Mouse (Mus musculus) hindbrain, embryonic 14.5 days (tissue): Measurements from ENCODE around the gene Cdk14. TPM values are rescaled to one million over a fixed set of nuclear protein-coding genes. Genes with fewer than 3 reads are reported as not detected.

Source experiments
- ATAC-seq: fragments of 200-750 bp; cut with Nextera tagmentation; 2 replicates; pipeline ENCODE4 v1.8.0; 2017; ENCODE audit warnings: moderate number of reproducible peaks, mild to moderate bottlenecking, moderate TSS enrichment, moderate library complexity; ENCODE audit not compliant: low FRiP score
- DNase-seq: peaks from one replicate; pipeline ENCODE4 v3.0.0-alpha.2; 2015; ENCODE audit warnings: low spot score
- H3K27ac ChIP-seq: fragments of 300-500 bp; sonication (generic); 2 replicates; pipeline ENCODE4 v1.5.1; 2014; ENCODE audit warnings: mild to moderate bottlenecking, moderate library complexity
- H3K27me3 ChIP-seq: fragments of 300-500 bp; sonication (generic); 2 replicates; pipeline ENCODE4 v1.6.1; 2014; ENCODE audit warnings: mild to moderate bottlenecking, low read length, mixed read lengths; ENCODE audit not compliant: control insufficient read depth, insufficient read depth
- H3K36me3 ChIP-seq: fragments of 300-500 bp; sonication (generic); replicated peaks from 2 replicates; pipeline ENCODE4 v1.6.1; 2014; ENCODE audit not compliant: control insufficient read depth, insufficient read depth
- H3K4me1 ChIP-seq: fragments of 300-500 bp; sonication (generic); replicated peaks from 2 replicates; pipeline ENCODE4 v1.6.1; 2014; ENCODE audit warnings: antibody characterized with exemption, low read length, mixed read lengths; ENCODE audit not compliant: control insufficient read depth, insufficient read depth
- H3K4me2 ChIP-seq: fragments of 300-500 bp; sonication (generic); replicated peaks from 2 replicates; pipeline ENCODE4 v1.6.1; 2014; ENCODE audit warnings: mild to moderate bottlenecking, moderate library complexity
- H3K4me3 ChIP-seq: fragments of 300-500 bp; sonication (generic); replicated peaks from 2 replicates; pipeline ENCODE4 v1.5.1; 2014; ENCODE audit warnings: mild to moderate bottlenecking, low read length
- H3K9ac ChIP-seq: fragments of 300-500 bp; sonication (generic); 2 replicates; pipeline ENCODE4 v1.6.1; 2014
- H3K9me3 ChIP-seq: fragments of 300-500 bp; sonication (generic); 2 replicates; pipeline ENCODE4 v1.6.1; 2016; ENCODE audit warnings: low read length; ENCODE audit not compliant: control insufficient read depth
- WGBS: fragments of 180-500 bp; shearing (Covaris S2); extraction: QIAGEN DNeasy Blood & Tissue Kit; methylation state at CpG from one replicate; pipeline ENCODE4 v1.1.7; 2014; 5-methylcytosine and 5-hydroxymethylcytosine counted together
- polyA plus RNA-seq: library from polyadenylated mRNA; unstranded; fragments of >200 nt; fragmentation: Nextera tagmentation; extraction: Ambion mirVana; gene quantifications from 2 replicates; pipeline ENCODE4 v1.2.1, GENCODE M21; 2014

Gene Cdk14
- polyA plus RNA-seq, 1 experiment from 2014 or later = 55.6 TPM

DNA sequence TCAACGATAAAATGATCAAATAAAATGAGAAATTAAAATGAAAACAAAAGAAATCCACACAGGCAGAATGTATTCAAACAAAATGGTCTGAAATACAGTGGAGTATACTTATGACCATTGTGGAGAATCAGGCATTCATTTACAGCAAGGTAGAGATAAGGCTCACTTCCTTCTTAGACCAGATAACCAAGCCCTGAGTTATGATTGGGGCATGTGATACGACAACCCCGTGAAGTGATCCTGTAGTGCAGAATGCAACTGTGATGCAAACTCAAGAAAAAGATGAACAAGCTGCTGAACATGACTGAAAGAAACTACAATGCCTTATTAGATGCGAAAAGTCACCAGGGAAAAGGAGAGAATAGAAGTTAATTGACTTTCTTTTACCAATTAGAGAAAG, 295.5 kb downstream of the Cdk14 start:
- Histone ChIP-seq H3K9me3 (no peaks in the 10 kb centered on the region), H3K4me1 (0 out of 2 replicates have a peak, but pooled peaks cover 2% of the 10 kb centered on the region), H3K4me3 (no peak overlapping the region), H3K27me3 (no peaks in the 10 kb centered on the region), H3K36me3 (no peaks in the 10 kb centered on the region), H3K9ac (no peak overlapping the region), H3K27ac (no peak overlapping the region), H3K4me2 (no peak overlapping the region)
- DNase-seq (no peak), ATAC-seq (no peak)
- WGBS = 84% methylated on average over 4 of the region's 4 CpGs

DNA sequence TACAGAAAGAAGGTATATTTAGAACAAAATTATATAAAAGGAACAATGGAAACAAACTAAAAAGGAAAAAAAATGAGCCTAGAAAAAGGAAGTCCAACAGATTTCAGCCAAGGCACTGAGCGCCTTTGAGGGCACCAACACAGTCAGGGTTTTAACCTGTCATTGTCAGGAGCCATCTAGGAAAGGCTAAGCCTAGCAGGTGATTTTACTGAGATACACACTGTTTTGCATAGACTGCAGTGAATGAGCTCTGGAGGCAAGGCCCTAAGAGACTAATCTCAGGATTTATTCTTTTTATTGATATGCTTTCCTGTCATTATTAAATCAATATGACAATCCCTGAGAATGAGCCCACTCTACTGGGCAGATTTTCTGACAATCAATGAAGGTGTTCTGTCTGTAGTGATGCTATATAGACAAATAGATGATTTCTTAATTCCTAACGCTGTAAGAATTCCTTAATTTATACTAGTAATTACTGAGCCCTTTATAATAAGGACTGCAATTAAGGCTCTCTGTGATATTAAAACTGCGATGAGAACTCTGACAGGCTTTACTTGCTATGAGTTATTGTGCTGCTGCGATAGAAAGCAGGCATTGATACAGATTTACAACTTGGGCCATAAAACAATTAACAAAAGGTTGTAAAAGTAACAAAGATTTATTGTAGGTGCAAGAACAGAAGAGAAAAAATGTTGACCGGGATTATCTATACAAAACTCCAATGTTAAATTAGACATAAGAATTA, 303.2 kb downstream of the Cdk14 start:
- H3K4me3 ChIP-seq = no peak overlapping the region
- no peaks in the 10 kb centered on the region for H3K9me3 ChIP-seq
- DNase-seq (no peak), ATAC-seq (no peak)
- no peak overlapping the region for H3K9ac ChIP-seq
- WGBS = 66% methylated on average over 5 of the region's 5 CpGs
- H3K4me2 ChIP-seq = no peak overlapping the region
- H3K4me1 ChIP-seq = peaks cover 6% of the 10 kb centered on the region
- H3K36me3 ChIP-seq = no peaks in the 10 kb centered on the region; the same call in 1 of the 2 replicates
- no peak overlapping the region for H3K27ac ChIP-seq
- no peaks in the 10 kb centered on the region for H3K27me3 ChIP-seq

DNA sequence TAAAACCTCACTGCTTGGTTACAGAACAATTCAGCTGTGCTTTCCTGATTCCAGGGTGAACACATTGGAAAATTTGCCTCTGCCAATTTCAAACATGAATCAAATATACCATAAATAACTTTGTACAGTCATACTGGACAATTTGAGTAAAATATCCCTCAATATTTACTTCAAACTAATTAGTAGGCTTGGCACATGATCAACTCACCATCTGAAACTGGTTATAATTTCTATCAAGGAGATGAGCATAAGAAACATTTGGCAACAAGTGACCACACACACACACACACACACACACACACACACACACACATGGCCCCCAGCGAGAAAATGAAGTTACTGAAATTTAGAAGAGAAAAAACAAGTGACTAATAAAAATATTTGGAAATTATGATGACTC, 304.6 kb downstream of the Cdk14 start:
- ATAC-seq (no peak), DNase-seq (no peak)
- Histone ChIP-seq H3K4me3 (no peak overlapping the region), H3K27me3 (no peaks in the 10 kb centered on the region), H3K9ac (no peak overlapping the region), H3K4me1 (peaks cover 18% of the 10 kb centered on the region), H3K27ac (0 out of 2 replicates have a peak overlapping the region, but pooled peaks have one; percentile 62), H3K4me2 (no peak overlapping the region), H3K36me3 (no peaks in the 10 kb centered on the region; the same call in 1 of the 2 replicates), H3K9me3 (no peaks in the 10 kb centered on the region)
- WGBS = 73% methylated on average over 1 of the region's 1 CpGs

DNA sequence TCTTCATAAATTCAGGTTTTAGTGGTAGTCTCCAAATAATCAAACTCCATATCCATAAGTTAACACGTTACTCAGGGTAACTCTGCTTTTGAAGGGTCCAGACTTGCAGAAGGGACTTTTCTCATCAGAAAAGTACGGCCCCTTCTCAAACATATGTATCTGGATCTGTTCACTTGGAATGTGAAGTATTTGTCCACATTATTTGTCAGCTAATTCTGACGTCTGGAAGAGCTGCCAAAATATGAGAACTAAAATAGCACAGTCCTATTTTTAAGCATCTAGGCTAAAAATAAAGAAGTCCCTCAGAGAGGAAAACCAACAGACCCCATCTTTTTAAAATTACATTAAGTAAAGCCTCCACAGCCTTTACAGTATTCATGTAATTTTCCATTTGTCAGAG, 310.5 kb downstream of the Cdk14 start:
- H3K9ac ChIP-seq = no peak overlapping the region
- ATAC-seq = no peak
- WGBS = 76% methylated on average over 3 of the region's 3 CpGs

DNA sequence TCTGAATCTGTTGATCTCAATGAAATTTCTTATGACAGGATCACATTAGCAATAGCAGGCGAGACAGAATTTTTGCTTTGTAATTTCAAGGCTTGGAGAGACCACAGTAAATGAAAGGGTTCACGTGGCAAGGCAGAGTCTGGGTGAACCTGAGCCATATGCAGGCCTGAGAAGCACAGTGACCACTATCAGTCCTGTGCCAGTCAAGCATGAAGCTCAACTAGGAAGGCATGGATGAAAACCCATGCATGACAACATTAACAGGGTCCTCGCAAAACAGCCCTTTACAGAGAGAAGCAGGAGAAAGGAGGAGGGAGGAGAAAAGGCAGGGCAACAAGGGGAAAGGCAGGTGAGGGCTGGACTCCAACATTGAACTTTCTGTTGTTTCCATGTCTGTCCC, 311.1 kb downstream of the Cdk14 start:
- no peak overlapping the region for H3K4me3 ChIP-seq
- no peaks in the 10 kb centered on the region for H3K9me3 ChIP-seq
- H3K36me3 ChIP-seq = no peaks in the 10 kb centered on the region
- peaks cover 20% of the 10 kb centered on the region for H3K4me1 ChIP-seq
- H3K27me3 ChIP-seq = no peaks in the 10 kb centered on the region
- ATAC-seq (no peak), DNase-seq (no peak)
- 82% methylated on average over 3 of the region's 3 CpGs for WGBS
- H3K27ac ChIP-seq = no peak overlapping the region
- H3K4me2 ChIP-seq = no peak overlapping the region
- no peak overlapping the region for H3K9ac ChIP-seq

More for the DNA sequence above, 310.5 kb downstream of the Cdk14 start:
- no peaks in the 10 kb centered on the region for H3K36me3 ChIP-seq
- DNase-seq = no peak
- no peak overlapping the region for H3K4me2 ChIP-seq
- H3K27ac ChIP-seq = no peak overlapping the region
- H3K27me3 ChIP-seq = no peaks in the 10 kb centered on the region
- no peak overlapping the region for H3K4me3 ChIP-seq
- no peaks in the 10 kb centered on the region for H3K9me3 ChIP-seq
- peaks cover 20% of the 10 kb centered on the region for H3K4me1 ChIP-seq

DNA sequence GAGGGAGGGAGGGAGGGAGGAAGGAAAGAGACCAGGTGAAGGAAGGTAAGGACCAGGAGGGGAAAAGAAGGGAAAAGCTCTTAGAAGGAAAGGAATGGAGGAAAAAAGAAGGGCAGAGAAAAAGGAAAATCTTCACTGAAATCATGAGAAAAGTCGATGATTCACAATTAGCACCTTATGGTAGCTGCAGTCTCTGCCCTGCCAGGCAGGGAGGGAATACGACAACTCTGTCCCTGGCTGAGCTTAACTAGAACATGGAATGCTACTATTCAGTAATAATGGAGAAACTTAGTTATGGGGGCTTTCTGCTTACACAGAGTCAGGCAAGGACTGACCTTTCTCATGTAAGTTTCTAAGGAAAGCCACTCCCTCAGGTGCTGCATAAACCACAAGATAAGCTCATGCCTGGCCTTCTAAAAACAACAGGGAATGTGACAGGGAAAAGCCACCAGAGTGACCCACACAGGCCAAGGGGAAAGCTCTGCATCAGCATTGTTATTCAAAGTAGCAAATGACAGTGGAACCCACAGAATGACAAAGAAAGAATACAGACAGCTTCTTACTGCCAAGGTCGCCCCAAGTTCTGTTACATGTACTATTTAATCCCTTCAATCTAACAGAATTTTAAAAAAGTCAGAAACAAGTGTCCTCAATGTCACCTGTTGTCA, 323.7 kb downstream of the Cdk14 start:
- no peak overlapping the region for H3K4me2 ChIP-seq
- no peaks in the 10 kb centered on the region for H3K4me1 ChIP-seq
- WGBS = 45% methylated on average over 3 of the region's 3 CpGs
- no peaks in the 10 kb centered on the region for H3K27me3 ChIP-seq
- DNase-seq (no peak), ATAC-seq (no peak)
- H3K27ac ChIP-seq = no peak overlapping the region
- H3K4me3 ChIP-seq = no peak overlapping the region
- no peaks in the 10 kb centered on the region for H3K36me3 ChIP-seq
- no peaks in the 10 kb centered on the region for H3K9me3 ChIP-seq
- no peak overlapping the region for H3K9ac ChIP-seq

DNA sequence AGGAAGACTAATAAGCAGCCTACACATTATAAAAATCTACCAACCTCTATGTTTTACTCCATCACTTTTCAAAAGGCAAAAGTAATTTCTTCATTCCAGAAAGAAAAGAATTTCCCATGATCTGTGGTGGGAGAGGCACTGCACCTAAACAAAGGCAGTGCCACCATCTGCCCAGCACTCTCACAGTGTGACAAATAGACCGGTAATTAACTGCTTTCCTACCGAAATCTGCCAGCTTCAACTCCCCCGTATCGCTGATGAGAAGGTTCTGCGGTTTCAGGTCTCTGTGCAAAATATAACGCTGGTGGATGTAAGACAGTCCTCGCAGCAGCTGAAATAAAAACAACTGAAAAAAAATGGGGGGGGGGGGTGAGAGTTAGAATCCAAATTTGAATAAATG, 327.4 kb downstream of the Cdk14 start:
- Histone ChIP-seq H3K27ac (no peak overlapping the region), H3K27me3 (no peaks in the 10 kb centered on the region), H3K4me1 (no peaks in the 10 kb centered on the region), H3K4me3 (no peak overlapping the region), H3K9me3 (no peaks in the 10 kb centered on the region), H3K9ac (no peak overlapping the region), H3K4me2 (no peak overlapping the region), H3K36me3 (no peaks in the 10 kb centered on the region)
- 49% methylated on average over 7 of the region's 7 CpGs for WGBS
- no peak for DNase-seq
- ATAC-seq = no peak

DNA sequence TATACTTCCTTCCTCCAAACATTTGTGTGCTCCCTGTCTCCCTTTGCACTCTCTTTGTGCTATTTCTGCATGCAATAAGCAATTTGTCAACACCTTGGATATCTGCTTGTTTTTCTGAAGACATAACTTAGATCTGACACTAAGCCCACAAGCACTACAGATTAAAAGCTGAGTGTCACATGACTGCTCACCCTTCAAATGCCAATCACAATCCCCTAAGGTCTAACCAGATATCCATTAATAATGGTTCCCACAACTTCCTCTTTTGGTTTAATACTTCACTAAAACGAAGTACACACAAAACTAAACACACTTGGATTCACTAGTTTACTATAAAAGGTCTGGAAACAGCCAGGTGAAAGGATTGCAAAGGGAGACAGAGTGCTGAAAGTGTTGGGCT, 348.6 kb downstream of the Cdk14 start:
- H3K9ac ChIP-seq = no peak overlapping the region
- ATAC-seq (no peak), DNase-seq (no peak)
- H3K27ac ChIP-seq = no peak overlapping the region
- no peaks in the 10 kb centered on the region for H3K27me3 ChIP-seq
- H3K36me3 ChIP-seq = no peaks in the 10 kb centered on the region
- WGBS = 80% methylated on average over 1 of the region's 1 CpGs
- no peak overlapping the region for H3K4me3 ChIP-seq
- no peak overlapping the region for H3K4me2 ChIP-seq
- no peaks in the 10 kb centered on the region for H3K4me1 ChIP-seq
- H3K9me3 ChIP-seq = no peaks in the 10 kb centered on the region

DNA sequence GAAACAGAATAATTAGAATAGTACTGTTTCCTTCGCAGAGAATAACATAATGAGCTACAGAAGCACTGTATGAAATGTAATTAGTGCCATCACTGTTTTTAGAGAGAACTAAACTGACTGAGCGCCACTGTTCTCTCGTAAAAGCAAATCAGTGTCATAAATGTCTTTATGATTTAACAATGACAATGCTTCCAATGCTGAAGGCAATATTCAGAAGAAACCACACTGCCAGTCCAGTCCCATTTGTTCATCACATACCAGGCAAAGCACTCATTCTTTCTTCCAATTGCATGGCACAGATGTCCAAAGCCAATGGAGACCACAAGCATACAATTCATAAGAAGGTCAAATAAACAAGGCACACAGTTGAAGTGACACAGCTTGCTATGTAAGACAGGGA, 355.4 kb downstream of the Cdk14 start:
- ATAC-seq = no peak
- Histone ChIP-seq H3K4me1 (no peaks in the 10 kb centered on the region), H3K9me3 (no peaks in the 10 kb centered on the region), H3K27me3 (no peaks in the 10 kb centered on the region), H3K27ac (no peak overlapping the region), H3K36me3 (no peaks in the 10 kb centered on the region), H3K4me3 (no peak overlapping the region), H3K9ac (no peak overlapping the region), H3K4me2 (no peak overlapping the region)
- 73% methylated on average over 3 of the region's 3 CpGs for WGBS
- DNase-seq = no peak
